Mouse (Mus musculus) testis, adult 2 months (tissue): ENCODE measurements at regions not wholly inside any gene's neighbourhood (a gene's known extent, or its start where the extent isn't known, plus 50 kb on each side); places are given as distances from the start of the nearest gene placed in this dataset.

Source experiments
- H3K27ac ChIP-seq: fragments of 200-500 bp; 2 replicates; pipeline ENCODE4 v1.5.1; 2012; ENCODE audit warnings: low read depth, low read length; ENCODE audit not compliant: control insufficient read depth, insufficient read depth
- H3K27me3 ChIP-seq: fragments of 200-500 bp; 2 replicates; pipeline ENCODE4 v1.6.1; 2012; ENCODE audit warnings: mild to moderate bottlenecking, low read length, moderate library complexity; ENCODE audit not compliant: control insufficient read depth, insufficient read depth
- H3K36me3 ChIP-seq: fragments of 200-500 bp; 2 replicates; pipeline ENCODE4 v1.6.1; 2012; ENCODE audit warnings: mild to moderate bottlenecking, low read length; ENCODE audit not compliant: control insufficient read depth, insufficient read depth
- H3K4me1 ChIP-seq: fragments of 200-500 bp; 2 replicates; pipeline ENCODE4 v1.6.1; 2012; ENCODE audit warnings: low read length; ENCODE audit not compliant: control insufficient read depth, insufficient read depth
- H3K4me3 ChIP-seq: fragments of 200-500 bp; 2 replicates; pipeline ENCODE4 v1.5.1; 2012; ENCODE audit warnings: low read depth, mild to moderate bottlenecking, low read length, moderate library complexity, mixed read lengths; ENCODE audit not compliant: control insufficient read depth
- CTCF ChIP-seq: fragments of 200-500 bp; IDR thresholded peaks from 2 replicates; pipeline ENCODE4 v1.5.1; 2012; ENCODE audit warnings: low read depth, mild to moderate bottlenecking, inconsistent platforms, low read length, moderate library complexity; ENCODE audit not compliant: control insufficient read depth, insufficient read depth, insufficient replicate concordance
- POLR2A ChIP-seq: fragments of 200-500 bp; IDR thresholded peaks from 2 replicates; pipeline ENCODE4 v1.6.1; 2012; ENCODE audit warnings: low read depth, mild to moderate bottlenecking, inconsistent platforms, low read length, moderate library complexity; ENCODE audit not compliant: control insufficient read depth

- Histone ChIP-seq H3K4me3 (no peak overlapping the region; the same call in none of the 2 replicates), H3K36me3 (no peaks in the 10 kb centered on the region), H3K27ac (no peak overlapping the region), H3K27me3 (no peaks in the 10 kb centered on the region), H3K4me1 (no peaks in the 10 kb centered on the region)
- no peak for TF ChIP-seq CTCF
- TF ChIP-seq POLR2A = no peak
Observed at GRCm38 (mm10) chr19:56069266-56069665, 217.7 kb upstream of the Habp2 start.

GRCm38 (mm10) chr19:56071340-56071739 lies 215.6 kb upstream of the Habp2 start:
- Histone ChIP-seq H3K4me1 (no peaks in the 10 kb centered on the region), H3K36me3 (no peaks in the 10 kb centered on the region), H3K4me3 (no peak overlapping the region), H3K27ac (no peak overlapping the region), H3K27me3 (no peaks in the 10 kb centered on the region)
- TF ChIP-seq POLR2A (no peak), CTCF (no peak)

DNA sequence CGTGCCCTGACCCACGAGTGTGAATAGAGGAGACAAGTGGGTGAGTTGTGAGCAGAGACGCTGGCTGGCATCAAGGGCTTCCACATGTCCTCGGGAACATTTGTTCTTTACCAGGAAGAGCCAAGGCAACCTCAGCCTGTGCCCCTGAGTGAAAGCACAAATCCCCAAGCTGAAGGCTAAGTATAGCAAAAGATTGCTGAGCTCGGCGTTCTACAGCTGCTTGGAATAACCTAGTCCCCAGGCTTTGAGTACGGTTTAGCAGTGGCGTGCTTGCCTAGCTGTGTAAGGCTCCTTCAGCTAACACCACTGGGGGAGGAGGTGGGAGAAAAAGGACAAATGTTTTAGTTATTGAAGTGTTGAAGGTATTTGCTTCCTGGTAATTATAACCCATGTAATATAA lies 210.8 kb upstream of the Habp2 start:
- Histone ChIP-seq H3K27me3 (no peaks in the 10 kb centered on the region), H3K4me1 (no peaks in the 10 kb centered on the region)

DNA sequence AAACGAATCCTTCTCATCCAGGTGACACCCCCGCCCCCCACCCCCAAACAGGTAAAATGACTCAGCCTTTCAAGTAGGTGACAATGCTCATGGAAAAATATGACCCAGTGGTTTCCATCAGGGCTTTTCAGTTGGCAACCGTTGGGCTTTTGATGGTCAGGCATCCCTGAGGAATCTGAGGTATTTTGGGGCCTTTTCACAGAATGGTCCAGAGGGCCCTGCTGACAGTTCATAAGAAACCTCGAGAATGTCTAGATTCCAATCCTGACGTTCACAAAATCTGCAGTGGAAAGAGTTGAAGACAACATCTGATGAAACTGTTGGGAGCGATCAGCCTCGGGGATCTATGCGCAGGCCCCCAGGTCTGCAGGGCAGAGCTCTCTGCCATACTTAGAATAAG lies 209.4 kb upstream of the Habp2 start:
- H3K27ac ChIP-seq = no peak overlapping the region
- H3K4me3 ChIP-seq = no peak overlapping the region
- TF ChIP-seq CTCF (no peak), POLR2A (no peak)
- no peaks in the 10 kb centered on the region for H3K36me3 ChIP-seq
- no peaks in the 10 kb centered on the region for H3K27me3 ChIP-seq
- no peaks in the 10 kb centered on the region for H3K4me1 ChIP-seq

More for the DNA sequence above, 210.8 kb upstream of the Habp2 start:
- no peak for TF ChIP-seq POLR2A
- TF ChIP-seq CTCF = no peak
- H3K4me3 ChIP-seq = no peak overlapping the region
- no peaks in the 10 kb centered on the region for H3K36me3 ChIP-seq
- no peak overlapping the region for H3K27ac ChIP-seq

- Histone ChIP-seq H3K27me3 (no peaks in the 10 kb centered on the region), H3K36me3 (no peaks in the 10 kb centered on the region), H3K27ac (no peak overlapping the region), H3K4me1 (no peaks in the 10 kb centered on the region), H3K4me3 (no peak overlapping the region)
- TF ChIP-seq CTCF = no peak
- TF ChIP-seq POLR2A = no peak
Observed at GRCm38 (mm10) chr19:56086413-56087083, 200.4 kb upstream of the Habp2 start.

DNA sequence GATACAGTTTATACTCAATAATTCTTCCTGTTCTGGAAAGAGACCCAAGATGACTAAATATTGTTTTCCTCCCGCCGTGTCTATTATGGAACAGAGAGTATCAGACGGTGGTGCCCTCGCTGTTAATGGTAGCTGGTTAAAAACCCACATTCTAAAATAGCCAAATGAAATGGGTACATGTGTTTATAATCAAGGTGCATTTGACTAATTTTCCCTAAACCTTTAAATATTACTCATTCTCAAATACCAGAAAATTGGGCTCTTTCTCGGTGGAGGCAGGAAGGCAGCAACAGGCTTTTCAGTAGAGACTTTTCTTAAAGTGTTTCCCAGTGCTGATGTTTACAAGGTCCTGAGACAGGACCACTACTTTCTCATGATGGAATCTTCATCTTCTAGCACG lies 199.8 kb upstream of the Habp2 start:
- Histone ChIP-seq H3K36me3 (no peaks in the 10 kb centered on the region), H3K27ac (no peak overlapping the region), H3K4me1 (no peaks in the 10 kb centered on the region), H3K4me3 (no peak overlapping the region), H3K27me3 (no peaks in the 10 kb centered on the region)
- TF ChIP-seq POLR2A (no peak), CTCF (no peak)

DNA sequence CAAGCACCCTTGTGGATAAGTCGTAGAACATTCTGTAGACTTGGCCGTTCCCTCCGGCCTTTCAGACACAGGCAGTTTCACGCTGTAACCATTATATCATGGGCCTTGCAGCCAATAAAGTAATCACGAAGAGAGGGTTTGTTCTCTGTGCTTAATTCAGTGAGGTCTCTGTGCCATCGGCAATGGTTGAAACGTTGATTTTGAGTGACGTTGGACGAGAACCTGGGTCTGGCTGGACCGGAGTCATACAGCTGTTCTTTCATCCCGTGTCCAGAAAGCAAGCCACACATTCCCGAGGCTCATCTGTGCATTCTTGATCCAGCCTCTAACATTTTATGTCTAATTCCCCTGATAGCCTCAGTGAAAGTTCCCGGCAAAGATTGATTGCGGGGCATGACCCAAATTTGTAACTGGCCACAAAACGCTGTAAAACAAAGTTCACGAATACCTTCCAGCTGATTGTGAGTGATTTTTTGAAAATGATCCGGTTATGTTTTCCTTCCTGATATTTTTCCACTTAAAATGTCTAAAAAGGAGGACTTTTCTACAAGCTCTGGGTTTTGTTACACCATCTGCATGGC lies 197.1 kb upstream of the Habp2 start:
- no peaks in the 10 kb centered on the region for H3K27me3 ChIP-seq
- H3K27ac ChIP-seq = no peak overlapping the region
- no peak for TF ChIP-seq POLR2A
- H3K4me1 ChIP-seq = no peaks in the 10 kb centered on the region
- H3K36me3 ChIP-seq = no peaks in the 10 kb centered on the region
- H3K4me3 ChIP-seq = no peak overlapping the region
